Mouse (Mus musculus) midbrain, embryonic 13.5 days (tissue): ENCODE measurements around the gene Hlcs. TPM values are rescaled to one million over a fixed set of nuclear protein-coding genes. Genes with fewer than 3 reads are reported as not detected.

Source experiments
- ATAC-seq: fragments of 200-750 bp; cut with Nextera tagmentation; 2 replicates; pipeline ENCODE4 v1.8.0; 2017; ENCODE audit warnings: mild to moderate bottlenecking, moderate TSS enrichment, moderate library complexity
- H3K27ac ChIP-seq: fragments of 300-500 bp; sonication (generic); 2 replicates; pipeline ENCODE4 v1.5.1; 2015; ENCODE audit warnings: inconsistent platforms, mild to moderate bottlenecking, moderate library complexity
- H3K27me3 ChIP-seq: fragments of 300-500 bp; sonication (generic); 2 replicates; pipeline ENCODE4 v1.6.1; 2015; ENCODE audit warnings: mild to moderate bottlenecking, inconsistent platforms
- H3K36me3 ChIP-seq: fragments of 300-500 bp; sonication (generic); 2 replicates; pipeline ENCODE4 v1.6.1; 2015; ENCODE audit warnings: mild to moderate bottlenecking, inconsistent platforms
- H3K4me1 ChIP-seq: fragments of 300-500 bp; sonication (generic); replicated peaks from 2 replicates; pipeline ENCODE4 v1.6.1; 2015; ENCODE audit warnings: inconsistent platforms
- H3K4me2 ChIP-seq: fragments of 300-500 bp; sonication (generic); replicated peaks from 2 replicates; pipeline ENCODE4 v1.6.1; 2015; ENCODE audit warnings: moderate library complexity, mild to moderate bottlenecking, inconsistent platforms
- H3K4me3 ChIP-seq: fragments of 300-500 bp; sonication (generic); replicated peaks from 2 replicates; pipeline ENCODE4 v1.5.1; 2015; ENCODE audit warnings: mild to moderate bottlenecking, inconsistent platforms
- H3K9ac ChIP-seq: fragments of 300-500 bp; sonication (generic); replicated peaks from 2 replicates; pipeline ENCODE4 v1.6.1; 2015; ENCODE audit warnings: mild to moderate bottlenecking, inconsistent platforms
- H3K9me3 ChIP-seq: fragments of 300-500 bp; sonication (generic); 2 replicates; pipeline ENCODE4 v1.6.1; 2016; ENCODE audit warnings: mild to moderate bottlenecking, inconsistent platforms
- WGBS: fragments of 180-500 bp; shearing (Covaris S2); methylation state at CpG from one replicate; pipeline ENCODE4 v1.1.7; 2015; 5-methylcytosine and 5-hydroxymethylcytosine counted together
- polyA plus RNA-seq: library from polyadenylated mRNA; unstranded; fragments of >200 nt; fragmentation: Nextera tagmentation; extraction: Ambion mirVana; gene quantifications from 2 replicates; pipeline ENCODE4 v1.2.1, GENCODE M21; 2015

The Hlcs gene
- polyA plus RNA-seq, 1 experiment from 2014 or later: 9.2 TPM

DNA sequence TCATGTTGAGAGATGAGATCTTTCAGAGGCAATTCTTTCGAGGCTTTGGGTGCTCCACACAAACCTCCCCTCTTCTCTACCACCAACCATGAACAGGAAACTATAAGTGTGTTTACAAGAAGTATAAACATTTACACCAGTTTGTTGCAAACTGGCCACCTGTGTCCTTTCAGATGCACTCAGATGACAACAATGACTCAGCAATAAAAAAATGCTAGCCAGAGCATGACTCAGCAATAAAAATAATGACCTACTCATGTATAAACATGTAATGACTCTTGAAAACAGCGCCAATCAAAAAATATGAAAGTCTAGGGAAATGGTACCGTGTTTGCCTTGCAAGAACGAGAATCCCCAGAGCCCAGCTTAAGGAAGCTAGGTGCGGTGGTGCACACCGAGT is 77.7 kb downstream of the Hlcs start:
- Histone ChIP-seq H3K27ac (no peak overlapping the region), H3K36me3 (no peaks in the 10 kb centered on the region), H3K4me3 (no peak overlapping the region), H3K9me3 (no peaks in the 10 kb centered on the region), H3K4me1 (peaks cover 14% of the 10 kb centered on the region), H3K4me2 (no peak overlapping the region), H3K9ac (no peak overlapping the region), H3K27me3 (peaks cover 78% of the 10 kb centered on the region)
- WGBS: 90% methylated on average over 6 of the region's 6 CpGs
- no peak for ATAC-seq

DNA sequence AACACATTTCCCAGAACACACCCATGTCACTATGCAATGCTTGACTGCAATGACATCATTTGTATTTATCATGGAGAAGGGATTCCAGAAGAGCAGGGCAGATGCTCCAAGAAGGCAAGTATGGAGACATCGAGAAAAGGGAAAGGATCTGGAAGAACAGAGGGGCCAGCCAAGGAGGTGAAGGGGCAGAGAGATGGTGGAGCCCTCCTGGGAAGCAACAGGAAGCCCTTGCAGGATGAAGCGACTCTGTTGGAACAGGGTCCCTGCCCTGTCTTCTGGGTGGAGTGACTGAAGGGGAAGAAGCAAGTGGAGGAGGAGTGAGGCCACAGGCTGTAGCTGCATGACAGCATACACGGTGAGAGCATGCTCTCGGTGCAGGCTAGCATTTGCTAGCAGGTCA is 79.2 kb downstream of the Hlcs start:
- peaks cover 83% of the 10 kb centered on the region for H3K27me3 ChIP-seq

DNA sequence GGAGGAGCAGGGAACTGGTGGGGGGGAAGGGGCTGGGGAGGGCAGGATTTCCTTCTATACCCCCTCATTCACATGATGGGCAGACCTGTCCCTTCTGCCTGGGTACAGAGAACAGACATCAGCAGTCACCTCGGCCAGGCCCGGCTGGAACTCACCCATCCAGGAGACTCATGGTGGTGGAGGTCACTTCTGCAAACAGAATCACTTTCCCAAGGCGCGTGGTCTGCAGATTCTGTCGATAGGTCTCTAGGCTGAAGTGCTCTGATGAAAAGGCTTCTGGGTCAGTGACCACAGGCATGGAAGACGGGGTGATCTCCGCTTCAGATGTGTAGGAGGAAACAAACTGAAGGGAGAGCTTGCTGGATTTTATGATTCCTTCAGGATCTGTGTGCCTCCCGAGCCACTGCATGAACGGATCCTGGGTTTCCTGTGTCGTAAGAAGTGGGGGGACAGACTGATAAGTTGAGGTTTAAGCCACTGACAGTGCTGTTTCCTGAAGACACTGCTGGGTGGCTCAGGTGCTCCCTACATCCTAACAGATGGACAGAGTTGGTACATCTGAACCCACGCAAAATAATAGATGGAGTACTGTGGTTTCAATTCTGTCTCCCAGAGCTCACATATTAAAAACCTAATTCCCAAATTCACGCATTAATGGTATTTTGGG is 82.3 kb downstream of the Hlcs start:
- H3K4me2 ChIP-seq: no peak overlapping the region
- peaks cover 22% of the 10 kb centered on the region for H3K4me1 ChIP-seq
- no peak for ATAC-seq
- H3K9me3 ChIP-seq: no peaks in the 10 kb centered on the region
- no peak overlapping the region for H3K9ac ChIP-seq
- H3K4me3 ChIP-seq: no peak overlapping the region
- H3K36me3 ChIP-seq: peaks cover 7% of the 10 kb centered on the region; the same call in 1 of the 2 replicates
- peaks cover 82% of the 10 kb centered on the region for H3K27me3 ChIP-seq
- 66% methylated on average over 12 of the region's 12 CpGs for WGBS
- no peak overlapping the region for H3K27ac ChIP-seq

More for the DNA sequence above, 79.2 kb downstream of the Hlcs start:
- Histone ChIP-seq H3K27ac (no peak overlapping the region), H3K9me3 (no peaks in the 10 kb centered on the region), H3K4me2 (no peak overlapping the region), H3K9ac (no peak overlapping the region), H3K4me1 (peaks cover 14% of the 10 kb centered on the region), H3K4me3 (no peak overlapping the region), H3K36me3 (peaks cover 7% of the 10 kb centered on the region; the same call in 1 of the 2 replicates)
- 78% methylated on average over 4 of the region's 4 CpGs for WGBS
- ATAC-seq: no peak

- H3K27me3 ChIP-seq: peaks cover 86% of the 10 kb centered on the region
Measured at GRCm38 (mm10) chr16:94230499-94230898, 82.9 kb downstream of the Hlcs start.

GRCm38 (mm10) chr16:94229890-94230289 is 83.5 kb downstream of the Hlcs start:
- no peak for ATAC-seq
- Histone ChIP-seq H3K9ac (no peak overlapping the region), H3K27ac (no peak overlapping the region), H3K4me1 (peaks cover 20% of the 10 kb centered on the region), H3K4me3 (no peak overlapping the region), H3K27me3 (peaks cover 88% of the 10 kb centered on the region), H3K9me3 (no peaks in the 10 kb centered on the region), H3K36me3 (peaks cover 7% of the 10 kb centered on the region; the same call in 1 of the 2 replicates), H3K4me2 (no peak overlapping the region)
- WGBS: 97% methylated on average over 7 of the region's 7 CpGs

More at GRCm38 (mm10) chr16:94230499-94230898, 82.9 kb downstream of the Hlcs start:
- Histone ChIP-seq H3K4me1 (peaks cover 20% of the 10 kb centered on the region), H3K27ac (no peak overlapping the region), H3K36me3 (peaks cover 7% of the 10 kb centered on the region; the same call in 1 of the 2 replicates), H3K4me3 (no peak overlapping the region), H3K9me3 (no peaks in the 10 kb centered on the region), H3K9ac (no peak overlapping the region), H3K4me2 (no peak overlapping the region)
- 52% methylated on average over 4 of the region's 4 CpGs for WGBS
- ATAC-seq: no peak

GRCm38 (mm10) chr16:94228858-94229555 is 84.4 kb downstream of the Hlcs start:
- Histone ChIP-seq H3K9me3 (no peaks in the 10 kb centered on the region), H3K4me3 (no peak overlapping the region), H3K27me3 (peaks cover 83% of the 10 kb centered on the region), H3K4me1 (peaks cover 20% of the 10 kb centered on the region), H3K9ac (no peak overlapping the region), H3K27ac (no peak overlapping the region), H3K4me2 (no peak overlapping the region), H3K36me3 (peaks cover 7% of the 10 kb centered on the region; the same call in 1 of the 2 replicates)
- ATAC-seq: no peak
- 85% methylated on average over 18 of the region's 18 CpGs for WGBS

DNA sequence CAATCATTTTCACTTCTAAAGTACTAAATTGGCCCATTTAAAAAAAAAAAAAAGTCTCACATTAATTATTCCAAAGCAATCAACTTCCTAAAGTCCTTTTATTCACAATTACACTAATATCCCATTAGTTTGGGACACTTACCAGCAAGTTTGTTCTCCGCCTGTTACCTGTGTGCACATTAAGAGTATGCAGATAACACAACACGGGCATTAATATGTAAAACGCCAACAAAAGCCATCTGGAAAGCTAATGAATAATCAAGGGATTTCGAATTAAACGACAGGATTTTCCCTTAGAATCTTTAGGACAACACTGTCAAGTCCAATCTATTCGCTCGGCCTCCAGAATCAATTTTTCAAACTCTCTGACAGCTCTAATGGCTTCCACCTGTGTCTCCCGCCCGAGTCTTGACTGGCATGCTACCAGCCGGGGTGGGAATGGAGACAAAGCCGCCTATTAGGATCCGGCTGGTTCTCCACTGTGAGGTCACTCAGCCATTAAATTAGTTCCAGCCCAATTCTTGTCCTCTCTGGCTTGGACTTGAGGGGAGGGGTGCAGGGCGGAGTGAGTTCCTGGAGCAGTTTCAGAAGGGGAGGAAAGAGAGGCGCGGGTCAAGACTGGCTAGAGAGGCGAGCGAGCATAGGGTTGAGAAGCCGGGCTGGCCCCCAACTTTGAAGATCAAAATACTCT is 85.9 kb downstream of the Hlcs start:
- no peak overlapping the region for H3K4me2 ChIP-seq
- H3K9ac ChIP-seq: no peak overlapping the region
- H3K27ac ChIP-seq: no peak overlapping the region
- peaks cover 20% of the 10 kb centered on the region for H3K4me1 ChIP-seq
- H3K4me3 ChIP-seq: no peak overlapping the region
- 9% methylated on average over 18 of the region's 18 CpGs for WGBS
- peaks cover 84% of the 10 kb centered on the region for H3K27me3 ChIP-seq
- H3K9me3 ChIP-seq: no peaks in the 10 kb centered on the region
- peaks cover 7% of the 10 kb centered on the region; the same call in 1 of the 2 replicates for H3K36me3 ChIP-seq
- peak; percentile 90 for ATAC-seq

- Histone ChIP-seq H3K4me3 (no peak overlapping the region), H3K4me1 (peaks cover 18% of the 10 kb centered on the region), H3K9ac (no peak overlapping the region), H3K27ac (no peak overlapping the region), H3K9me3 (no peaks in the 10 kb centered on the region), H3K36me3 (no peaks in the 10 kb centered on the region), H3K4me2 (no peak overlapping the region), H3K27me3 (peaks cover 69% of the 10 kb centered on the region)
- ATAC-seq: no peak
- WGBS: 92% methylated on average over 8 of the region's 8 CpGs
Measured at GRCm38 (mm10) chr16:94223363-94223720, 90.0 kb downstream of the Hlcs start.

GRCm38 (mm10) chr16:94222646-94223362 is 90.6 kb downstream of the Hlcs start:
- Histone ChIP-seq H3K4me1 (peaks cover 12% of the 10 kb centered on the region), H3K27me3 (peaks cover 69% of the 10 kb centered on the region), H3K9ac (no peak overlapping the region), H3K9me3 (no peaks in the 10 kb centered on the region), H3K36me3 (no peaks in the 10 kb centered on the region), H3K4me2 (no peak overlapping the region), H3K27ac (no peak overlapping the region), H3K4me3 (no peak overlapping the region)
- no peak for ATAC-seq
- 92% methylated on average over 11 of the region's 11 CpGs for WGBS

DNA sequence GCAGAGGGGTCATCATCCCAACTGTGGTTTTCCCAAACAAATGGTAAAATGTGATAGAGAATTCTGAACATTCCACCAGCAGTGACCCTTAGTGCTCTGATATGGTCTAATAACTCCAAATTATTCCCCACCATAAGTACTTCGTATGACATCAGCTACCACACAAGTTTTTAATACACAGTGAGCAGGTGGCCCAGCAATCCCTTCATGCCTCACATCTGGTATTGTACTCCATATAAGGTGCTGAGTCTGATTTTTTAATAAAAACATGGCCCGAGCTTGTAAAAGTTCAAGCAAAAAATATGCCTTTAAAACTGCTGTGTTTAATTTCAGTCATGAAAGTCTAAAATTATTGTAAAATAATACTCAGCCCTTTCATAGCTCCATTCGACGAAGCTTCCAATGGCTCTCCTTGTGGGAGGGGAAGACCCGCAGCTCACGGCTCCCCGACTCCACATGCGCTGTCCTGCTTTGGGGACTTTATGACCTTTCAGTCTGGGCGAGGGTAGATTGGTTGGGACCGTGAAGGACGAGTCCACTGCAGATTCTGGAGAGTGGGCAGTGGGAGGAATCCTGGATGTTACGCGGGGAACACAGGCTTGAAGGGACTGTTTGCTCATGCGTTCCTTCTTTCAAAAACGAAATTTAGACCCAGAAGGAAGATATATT is 102.5 kb downstream of the Hlcs start:
- Histone ChIP-seq H3K9me3 (peaks cover 8% of the 10 kb centered on the region), H3K36me3 (no peaks in the 10 kb centered on the region), H3K27ac (no peak overlapping the region), H3K4me2 (no peak overlapping the region), H3K27me3 (peaks cover 5% of the 10 kb centered on the region; the same call in 1 of the 2 replicates), H3K4me1 (no peaks in the 10 kb centered on the region), H3K9ac (no peak overlapping the region), H3K4me3 (no peak overlapping the region)
- WGBS: 88% methylated on average over 15 of the region's 15 CpGs
- no peak for ATAC-seq

DNA sequence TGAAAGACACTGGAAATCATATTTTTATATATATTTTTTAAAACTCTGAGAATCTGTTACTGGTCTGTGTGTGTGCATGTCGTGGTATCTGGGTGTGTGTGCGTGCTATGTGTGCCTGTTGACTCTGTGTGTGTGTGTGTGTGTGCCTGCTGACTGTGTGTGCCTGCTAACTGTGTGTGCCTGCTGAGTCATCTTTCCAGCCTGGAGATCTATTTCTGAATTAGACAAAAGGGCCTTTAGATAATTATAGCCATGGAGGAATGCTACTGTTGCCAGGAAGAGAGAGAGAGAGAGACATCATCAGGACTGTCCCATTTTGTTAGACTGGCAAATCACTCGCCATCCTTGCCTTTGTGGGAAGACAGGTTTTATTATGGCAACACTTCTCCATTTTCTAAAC is 103.7 kb downstream of the Hlcs start:
- no peak overlapping the region for H3K4me3 ChIP-seq
- H3K36me3 ChIP-seq: no peaks in the 10 kb centered on the region
- no peak overlapping the region for H3K27ac ChIP-seq
- ATAC-seq: no peak
- H3K27me3 ChIP-seq: peaks cover 5% of the 10 kb centered on the region; the same call in 1 of the 2 replicates
- no peaks in the 10 kb centered on the region for H3K4me1 ChIP-seq
- no peak overlapping the region for H3K9ac ChIP-seq
- no peak overlapping the region for H3K4me2 ChIP-seq
- H3K9me3 ChIP-seq: peaks cover 8% of the 10 kb centered on the region
- WGBS: 82% methylated on average over 3 of the region's 3 CpGs
